Mouse (Mus musculus) ES-Bruce4 (cell line): ENCODE measurements around the gene Tmem213.

ENCODE experiments used
- CTCF ChIP-seq: IDR thresholded peaks from one replicate; pipeline ENCODE4 v1.8.1; 2011; ENCODE audit warnings: low read depth, low read length
- POLR2A ChIP-seq: IDR thresholded peaks from one replicate; pipeline ENCODE4 v1.8.1; 2011; ENCODE audit warnings: low read length; ENCODE audit not compliant: insufficient read depth

DNA sequence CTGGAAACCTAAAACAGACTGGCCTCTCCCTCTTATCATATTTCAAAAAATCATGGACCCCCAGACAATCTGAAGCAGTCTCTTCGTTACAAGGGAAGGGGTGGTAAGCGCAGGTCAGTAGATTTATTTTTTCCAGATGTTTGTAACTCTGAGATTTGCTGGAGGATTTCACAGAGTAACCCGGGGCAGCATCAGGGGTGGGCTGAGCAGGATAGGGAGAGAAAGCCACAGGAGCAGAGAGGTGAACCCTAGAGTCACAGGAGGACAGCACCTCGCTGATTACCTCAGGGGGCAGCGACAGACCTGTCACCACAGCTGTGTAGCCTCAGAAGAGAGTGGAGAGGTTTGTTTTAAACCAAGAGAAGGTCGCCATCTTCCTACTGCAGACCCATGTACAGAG is 56.3 kb downstream of the Tmem213 start:
- TF ChIP-seq CTCF (no peak), POLR2A (no peak)
